Mouse (Mus musculus): ENCODE measurements around the gene Fndc1.

GRCm38 (mm10) chr17:7827586-7827985 lies 484 bp upstream of the Fndc1 start:
- no peak for TF ChIP-seq GATA1 (IDR thresholded peaks at IDR 0.05; ENCODE audit: low read length)
- no peak for TF ChIP-seq TAL1 (IDR thresholded peaks at IDR 0.05; ENCODE audit: low read length)

Data from erythroblast, embryonic 14.5 days (primary cell).